Mouse (Mus musculus): ENCODE measurements around the gene Lgals2. TPM values are rescaled to one million over a fixed set of nuclear protein-coding genes. Genes with fewer than 3 reads are reported as not detected.

Gene Lgals2
- polyA plus RNA-seq, 1 experiment from 2014 or later, result not detected

DNA sequence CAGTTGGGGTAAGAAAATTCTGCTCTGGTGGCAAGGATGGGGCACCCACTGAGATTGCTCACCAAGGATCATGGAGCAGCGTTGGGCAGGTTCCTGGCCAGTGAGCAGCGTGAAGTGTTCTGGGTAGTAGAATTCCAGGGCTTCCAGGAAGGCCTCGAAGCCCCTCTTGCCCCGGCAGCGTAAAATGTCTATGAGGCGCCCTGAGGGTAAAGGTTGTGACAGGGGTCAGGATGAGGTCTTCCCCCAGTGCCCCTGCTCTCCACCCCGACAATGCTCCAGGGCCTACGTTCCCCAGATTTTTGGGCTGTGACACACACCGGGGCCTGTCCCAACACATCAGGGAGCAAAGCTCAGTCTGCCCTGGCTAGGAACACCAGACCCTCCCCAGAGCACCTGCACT, 53.8 kb downstream of the Lgals2 start:
- DNase-seq (ENCODE audit: low spot score) (peak; percentile 48), ATAC-seq (replicated peaks; ENCODE audit: low FRiP score) (no peak)
- Histone ChIP-seq H3K4me2 (ENCODE audit: low read depth, low read length, severe bottlenecking) (no peak overlapping the region), H3K27ac (ENCODE audit: low read depth, low read length) (no peak overlapping the region), H3K27me3 (ENCODE audit: control insufficient read depth, insufficient read depth, low read length) (peaks cover 26% of the 10 kb centered on the region), H3K4me3 (ENCODE audit: low read depth, low read length) (no peak overlapping the region), H3K9me3 (ENCODE audit: control insufficient read depth, low read length) (no peaks in the 10 kb centered on the region), H3K36me3 (ENCODE audit: control insufficient read depth, insufficient read depth, low read length) (no peaks in the 10 kb centered on the region), H3K9ac (ENCODE audit: low read length) (no peak overlapping the region), H3K4me1 (replicated peaks; ENCODE audit: control insufficient read depth, insufficient read depth, low read length) (peaks cover 14% of the 10 kb centered on the region)
- 83% methylated on average over 9 of the region's 9 CpGs for WGBS

Small RNA genes within 50 kb of the gene (microRNA-seq; reads per million reads assigned to microRNA genes)
- not detected for gene Mir6955 (ENCODE audit: insufficient number of aligned reads)

Other genes starting within 250 kb of the Lgals2 start
- 0.08 and 0.20 TPM in 2 replicates for gene Elfn2, start 136.8 kb downstream of the Lgals2 start, polyA plus RNA-seq (2014; fragmentation: Nextera tagmentation; extraction: Ambion mirVana)
- 108 and 113 TPM in 2 replicates for gene Mfng, start 82.1 kb downstream of the Lgals2 start, polyA plus RNA-seq (2014; fragmentation: Nextera tagmentation; extraction: Ambion mirVana)
- 2.3 and 2.7 TPM in 2 replicates for gene Card10, start 52.5 kb downstream of the Lgals2 start, polyA plus RNA-seq (2014; fragmentation: Nextera tagmentation; extraction: Ambion mirVana)
- 9.6 and 10.4 TPM in 2 replicates for gene Cdc42ep1, start 12.9 kb downstream of the Lgals2 start, polyA plus RNA-seq (2014; fragmentation: Nextera tagmentation; extraction: Ambion mirVana)
- gene Gga1, start 21.7 kb upstream of the Lgals2 start, polyA plus RNA-seq (2014; fragmentation: Nextera tagmentation; extraction: Ambion mirVana), result 45.0 and 47.8 TPM in 2 replicates
- 0.13 TPM in 1 of 2 replicates, not detected in the other for gene Gm49510, start 44.1 kb upstream of the Lgals2 start, polyA plus RNA-seq (2014; fragmentation: Nextera tagmentation; extraction: Ambion mirVana)
- gene Sh3bp1, start 44.2 kb upstream of the Lgals2 start, polyA plus RNA-seq (2014; fragmentation: Nextera tagmentation; extraction: Ambion mirVana), result 15.8 and 17.3 TPM in 2 replicates
- gene Pdxp, start 58.4 kb upstream of the Lgals2 start, polyA plus RNA-seq (2014; fragmentation: Nextera tagmentation; extraction: Ambion mirVana), result 37.2 and 49.2 TPM in 2 replicates
- gene Lgals1, start 71.2 kb upstream of the Lgals2 start, polyA plus RNA-seq (2014; fragmentation: Nextera tagmentation; extraction: Ambion mirVana), result 279 and 319 TPM in 2 replicates
- 56.8 and 62.6 TPM in 2 replicates for gene Nol12, start 79.4 kb upstream of the Lgals2 start, polyA plus RNA-seq (2014; fragmentation: Nextera tagmentation; extraction: Ambion mirVana)
- 55.9 and 60.1 TPM in 2 replicates for gene Triobp, start 92.2 kb upstream of the Lgals2 start, polyA plus RNA-seq (2014; fragmentation: Nextera tagmentation; extraction: Ambion mirVana)
- 349 and 396 TPM in 2 replicates for gene H1f0, start 172.9 kb upstream of the Lgals2 start, polyA plus RNA-seq (2014; fragmentation: Nextera tagmentation; extraction: Ambion mirVana)
- gene Galr3, start 186.4 kb upstream of the Lgals2 start, polyA plus RNA-seq (2014; fragmentation: Nextera tagmentation; extraction: Ambion mirVana), result not detected in 2 replicates
- gene Ankrd54, start 207.4 kb upstream of the Lgals2 start, polyA plus RNA-seq (2014; fragmentation: Nextera tagmentation; extraction: Ambion mirVana), result 61.6 and 67.1 TPM in 2 replicates
- 245 and 254 TPM in 2 replicates for gene Eif3l, start 219.7 kb upstream of the Lgals2 start, polyA plus RNA-seq (2014; fragmentation: Nextera tagmentation; extraction: Ambion mirVana)